Mouse (Mus musculus) liver, adult (tissue): ENCODE results near the gene Tspan18.

Experiments
- GATA4 ChIP-seq: IDR thresholded peaks from 2 replicates; pipeline ENCODE4 v1.6.1; 2014; ENCODE audit warnings: mild to moderate bottlenecking, low read length; ENCODE audit not compliant: insufficient replicate concordance

Tspan18 gene

DNA sequence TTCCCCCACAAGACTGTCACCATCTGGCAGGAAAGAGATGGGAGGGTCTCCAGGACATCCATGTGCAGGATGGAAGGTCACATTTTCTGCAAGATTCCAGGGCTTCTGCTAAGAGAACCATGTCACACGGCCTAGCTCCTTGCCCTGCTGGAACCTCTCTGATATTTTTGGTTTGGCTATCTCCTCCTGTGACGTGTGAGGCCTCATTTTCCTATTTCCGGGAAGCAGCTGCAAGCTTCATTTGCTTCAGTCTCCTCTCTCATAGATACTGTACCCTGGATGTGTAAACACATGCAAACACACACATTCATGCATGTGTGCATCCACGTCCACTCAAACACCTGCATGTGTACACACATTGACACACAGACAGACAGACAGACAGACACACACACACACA lies 171.5 kb downstream of the Tspan18 start:
- no peak for TF ChIP-seq GATA4

GRCm38 (mm10) chr2:93161914-93162664 lies 172.2 kb downstream of the Tspan18 start:
- TF ChIP-seq GATA4 = no peak

DNA sequence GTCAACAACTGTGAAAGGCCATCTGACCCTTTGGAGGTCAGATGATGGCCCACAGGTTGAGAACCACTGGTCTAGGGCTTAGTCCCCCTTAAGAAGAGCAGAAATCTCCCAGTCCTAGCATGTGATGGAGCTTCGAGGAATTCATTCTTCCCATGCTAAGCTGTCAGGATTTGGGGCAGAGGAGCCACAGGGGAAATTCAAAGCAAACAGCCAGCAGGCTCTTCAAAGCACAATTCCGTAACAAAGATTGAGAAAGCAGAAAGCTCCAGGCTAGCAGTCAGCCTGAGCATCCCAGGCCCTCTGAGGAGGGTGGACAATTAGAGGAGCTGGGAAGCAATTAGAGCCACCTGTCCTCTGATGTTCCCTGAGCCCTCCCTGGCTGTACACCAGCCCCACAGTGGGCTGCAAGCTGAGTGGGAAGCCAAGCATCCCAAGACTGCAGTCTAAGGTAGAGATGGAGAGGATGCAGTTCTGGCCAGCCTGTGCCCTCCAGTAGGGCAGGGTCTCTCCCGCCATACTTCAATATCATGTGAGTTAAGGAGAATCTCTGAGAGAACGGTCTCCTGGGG lies 173.8 kb downstream of the Tspan18 start:
- no peak for TF ChIP-seq GATA4

DNA sequence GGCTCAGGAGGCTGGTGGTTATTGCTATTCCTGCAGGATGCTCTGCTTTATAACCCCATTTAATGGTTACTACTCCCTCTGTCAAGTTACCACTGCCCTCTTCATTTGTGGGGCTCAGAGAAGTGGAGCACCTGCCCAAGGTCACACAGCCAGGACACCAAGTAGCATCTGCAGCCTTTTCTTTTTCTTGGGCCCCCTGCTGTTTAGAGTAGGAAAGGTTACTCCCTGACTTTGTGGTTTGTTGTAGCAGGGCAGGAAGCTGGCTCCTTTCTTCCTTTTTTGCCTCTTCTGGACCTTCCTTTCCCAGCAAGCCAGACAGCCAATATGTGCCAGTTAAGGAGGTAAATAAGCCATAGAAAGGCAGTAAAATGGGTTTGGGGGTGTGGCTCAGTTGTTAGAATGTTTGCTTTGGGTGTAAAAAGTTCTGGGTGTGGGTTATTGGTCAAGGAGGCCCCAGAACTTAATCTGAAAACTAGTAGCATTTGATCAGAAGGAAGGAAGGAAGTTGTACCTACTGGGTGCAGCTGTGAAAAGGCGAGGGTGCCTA lies 179.7 kb downstream of the Tspan18 start:
- no peak for TF ChIP-seq GATA4

GRCm38 (mm10) chr2:93153833-93154232 lies 180.5 kb downstream of the Tspan18 start:
- no peak for TF ChIP-seq GATA4

GRCm38 (mm10) chr2:93152883-93153491 lies 181.3 kb downstream of the Tspan18 start:
- no peak for TF ChIP-seq GATA4

DNA sequence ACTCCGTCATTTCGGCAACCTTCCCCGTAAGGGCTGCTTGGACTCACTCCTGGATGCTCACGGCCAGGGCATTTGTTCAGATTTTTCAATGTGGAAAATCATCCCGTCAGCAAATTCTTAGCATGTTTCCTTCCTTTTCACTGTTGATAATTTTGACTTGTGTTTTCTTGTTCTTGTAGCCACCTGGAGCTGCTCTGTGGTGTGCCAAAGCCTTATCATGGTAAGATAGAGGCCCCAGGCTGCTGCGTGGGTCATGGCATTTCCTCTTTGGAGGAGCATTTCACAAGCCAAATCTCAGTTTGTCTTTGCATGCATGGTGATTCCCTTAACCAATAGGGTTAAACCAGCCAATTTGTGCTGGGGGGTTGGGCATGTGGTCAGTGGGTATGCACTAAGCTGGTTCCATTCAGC lies 182.1 kb downstream of the Tspan18 start:
- peak; percentile 86; the same call in 1 of the 2 replicates for TF ChIP-seq GATA4
